Mouse (Mus musculus) spleen, postnatal 10 days (tissue): ENCODE measurements at regions not wholly inside any gene's neighbourhood (a gene's known extent, or its start where the extent isn't known, plus 50 kb on each side); places are given as distances from the start of the nearest gene placed in this dataset.

Source experiments
- DNase-seq, 2 experiments: peaks; one replicate each; pipeline ENCODE4 v3.0.0; 2021 to 2022; ENCODE audit warnings: low spot score in 2 of 2

- DNase-seq: no peak
These were observed 194.8 kb upstream of the Rack1 start for GRCm38 (mm10) chr11:48605223-48605824.

- no peak for DNase-seq
These were observed 199.0 kb upstream of the Rack1 start for GRCm38 (mm10) chr11:48601096-48601495.

GRCm38 (mm10) chr11:48599573-48600127, 200.5 kb upstream of the Rack1 start:
- no peak for DNase-seq

DNA sequence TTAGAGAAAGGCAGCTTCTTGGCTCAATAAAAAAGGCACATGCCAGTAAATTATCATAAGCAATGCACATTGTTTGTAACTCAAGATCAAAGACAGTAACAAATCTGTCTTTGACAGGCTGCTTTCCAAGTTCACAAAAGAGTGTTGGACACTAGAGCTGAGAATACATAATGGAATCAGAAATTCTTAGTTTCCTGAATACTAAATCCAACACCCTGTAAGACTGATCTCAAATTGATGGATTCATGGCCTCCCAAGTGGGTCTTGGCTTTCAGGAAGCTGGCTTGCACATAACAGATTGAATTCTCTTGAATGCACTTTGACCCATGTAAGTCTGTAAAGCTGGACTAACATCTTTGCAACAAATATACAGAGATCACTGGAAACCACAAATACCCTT, 201.1 kb upstream of the Rack1 start:
- no peak for DNase-seq

DNA sequence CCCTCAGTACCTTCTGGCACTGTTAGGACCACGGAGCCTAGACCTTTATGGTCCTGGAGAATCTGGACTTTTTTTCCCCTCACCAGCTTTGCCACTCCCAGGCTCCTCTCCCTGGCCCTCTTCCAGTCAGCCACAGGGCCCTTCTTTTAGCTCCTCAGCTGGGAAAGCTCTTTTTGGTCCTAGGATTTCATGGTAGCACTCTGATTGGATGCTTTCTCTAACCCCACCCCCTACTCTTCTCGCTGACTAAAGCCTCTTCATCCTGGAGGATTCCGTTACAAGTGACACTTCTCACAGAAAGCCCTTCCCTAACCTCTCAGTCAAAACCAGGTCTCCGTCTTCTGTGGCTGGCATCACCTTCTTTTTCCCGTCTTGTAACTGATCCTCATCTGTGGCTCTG, 205.7 kb upstream of the Rack1 start:
- DNase-seq: no peak

DNA sequence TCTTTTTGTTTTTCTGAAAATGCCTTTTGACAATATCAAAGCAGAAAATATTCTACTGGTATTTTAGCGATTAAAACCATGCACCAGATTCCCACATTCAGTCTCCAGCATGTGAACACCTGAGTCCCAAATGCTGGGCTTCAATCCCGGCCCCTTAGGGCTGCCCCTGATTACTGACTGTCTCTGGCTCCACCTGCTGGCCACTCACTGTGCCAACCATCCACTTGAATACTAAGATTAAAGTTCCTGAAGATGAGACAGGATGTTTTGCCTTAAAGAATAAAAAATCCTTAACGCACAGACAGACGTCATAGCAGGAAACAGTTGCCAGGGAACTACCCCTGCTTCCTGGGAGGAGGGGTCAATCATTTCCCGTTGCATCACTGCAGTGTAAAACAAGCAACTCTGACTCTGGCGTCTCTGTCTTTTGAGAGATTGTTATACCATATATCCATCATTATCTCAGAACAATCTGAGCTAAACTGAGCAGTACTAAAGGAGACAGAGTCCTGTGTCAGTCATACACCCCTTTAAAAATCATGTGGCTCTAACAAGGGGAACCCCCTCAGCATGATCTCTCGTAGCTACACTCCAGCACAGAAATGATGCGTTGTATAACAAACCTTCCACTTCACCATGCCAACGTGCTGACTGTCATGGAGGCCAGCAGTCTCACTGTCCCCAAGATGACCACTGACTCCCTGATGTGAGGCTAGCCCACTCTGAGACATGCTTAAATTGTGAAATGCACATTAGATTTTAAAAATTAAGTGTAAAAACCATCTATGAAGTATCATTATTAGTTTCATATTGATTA, 211.1 kb upstream of the Rack1 start:
- DNase-seq: peak in 1 of 2 experiments; percentile 42

- no peak for DNase-seq
These were observed 231.4 kb upstream of the Rack1 start for GRCm38 (mm10) chr11:48568769-48569168.

- no peak for DNase-seq
These were observed 232.3 kb upstream of the Rack1 start for GRCm38 (mm10) chr11:48567583-48568562.

- no peak for DNase-seq
These were observed 242.1 kb upstream of the Rack1 start for GRCm38 (mm10) chr11:48558053-48558452.

- DNase-seq: no peak
These were observed 248.1 kb upstream of the Rack1 start for GRCm38 (mm10) chr11:48552006-48552405.

DNA sequence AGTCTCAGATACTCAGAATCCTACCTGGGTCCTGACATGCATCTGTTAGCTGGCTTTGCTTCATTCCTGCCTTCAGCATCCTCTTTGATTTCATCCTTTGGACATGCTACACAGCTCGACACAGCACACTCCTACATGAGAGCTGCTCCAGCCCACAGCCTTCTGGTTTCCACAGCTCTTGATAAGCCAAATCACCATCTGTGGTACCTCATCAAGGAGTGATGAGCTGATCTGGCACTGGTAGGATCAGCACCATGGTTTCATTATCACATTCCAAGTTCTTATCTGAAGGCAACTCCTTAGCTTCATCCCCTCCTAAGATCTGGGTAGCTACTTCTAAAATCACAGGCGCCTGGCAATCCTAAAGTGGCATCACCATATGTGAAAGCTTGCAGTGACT, 248.9 kb upstream of the Rack1 start:
- DNase-seq: no peak

- no peak for DNase-seq
These were observed 273.8 kb upstream of the Rack1 start for GRCm38 (mm10) chr11:48526316-48526715.

GRCm38 (mm10) chr11:48525517-48525916, 274.6 kb upstream of the Rack1 start:
- DNase-seq: no peak

GRCm38 (mm10) chr11:48506886-48507285, 293.2 kb upstream of the Rack1 start:
- no peak for DNase-seq

DNA sequence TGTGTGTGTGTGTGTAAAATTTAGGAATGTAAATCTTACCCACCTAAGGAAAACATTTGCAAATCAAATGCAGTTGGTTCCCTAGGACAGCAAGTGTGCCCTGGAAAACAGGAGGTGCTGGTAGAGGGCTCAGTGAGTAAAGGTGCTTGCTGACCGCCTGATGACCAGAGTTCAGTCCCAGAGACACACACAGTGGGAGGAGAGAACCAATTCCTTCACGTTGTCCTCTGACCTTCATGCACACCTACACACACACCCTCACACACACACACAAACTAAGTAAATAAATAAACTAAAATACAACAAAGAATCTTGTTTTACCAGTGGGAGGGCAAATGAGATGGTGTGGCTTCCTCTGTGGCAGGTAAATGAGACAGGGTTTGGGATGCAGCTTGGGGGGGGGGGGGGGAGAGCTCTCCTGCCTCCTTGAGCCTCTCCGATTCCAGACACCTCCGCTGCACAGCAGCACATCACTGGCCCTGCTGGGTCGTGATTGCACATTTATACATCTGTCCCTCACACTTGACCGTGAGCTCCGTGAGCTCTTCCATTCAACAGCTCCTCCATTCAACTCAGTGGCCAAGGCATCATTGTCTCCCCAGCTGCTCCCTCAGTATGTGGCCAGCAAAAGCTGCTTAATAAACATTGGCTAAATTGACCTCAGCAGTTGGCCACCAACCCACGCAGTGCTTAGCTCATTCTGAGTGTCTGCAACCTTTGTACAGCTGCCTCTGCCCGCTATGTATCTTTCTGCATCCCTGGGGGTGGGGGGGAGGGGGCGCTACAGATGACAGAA, 297.9 kb upstream of the Rack1 start:
- no peak for DNase-seq

DNA sequence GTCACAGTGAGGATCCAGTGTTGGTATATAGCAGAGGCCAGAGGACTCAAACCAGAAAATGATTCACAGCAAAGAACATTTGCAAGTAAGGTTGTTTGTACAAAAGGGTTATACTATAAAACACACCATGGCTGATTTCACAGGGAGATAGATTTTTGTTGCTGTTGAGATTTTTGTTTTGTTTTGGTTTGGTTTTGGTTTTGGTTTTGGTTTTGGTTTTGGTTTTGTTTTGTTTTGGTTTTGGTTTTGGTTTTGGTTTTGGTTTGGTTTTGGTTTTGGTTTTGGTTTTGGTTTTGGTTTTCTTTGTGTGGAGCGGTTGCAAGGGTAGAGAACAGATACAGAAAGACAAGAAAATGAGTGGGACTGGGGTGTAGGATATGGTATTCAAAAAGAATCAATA, 301.1 kb upstream of the Rack1 start:
- DNase-seq: no peak

- no peak for DNase-seq
These were observed 311.8 kb upstream of the Rack1 start for GRCm38 (mm10) chr11:48488308-48488707.

DNA sequence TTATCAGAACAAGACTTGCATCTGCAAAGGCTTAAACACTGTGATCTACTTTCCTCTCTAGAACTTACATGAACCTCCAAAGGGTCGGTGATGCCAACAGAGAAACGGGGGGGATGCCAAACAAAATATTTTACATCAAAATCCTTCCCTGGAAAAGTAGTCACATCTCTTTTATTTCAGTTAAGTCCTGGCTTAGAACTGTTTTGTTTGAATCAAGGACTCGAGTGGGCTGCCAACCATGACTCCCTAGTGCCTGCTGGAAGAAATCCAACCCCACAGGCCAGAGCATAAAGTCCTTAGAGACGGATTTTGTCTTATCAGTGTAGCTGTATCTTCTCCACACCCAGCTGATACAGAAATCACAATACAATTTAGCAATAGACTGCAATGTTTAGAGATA, 336.1 kb upstream of the Rack1 start:
- no peak for DNase-seq

- DNase-seq: no peak
These were observed 350.2 kb upstream of the Rack1 start for GRCm38 (mm10) chr11:48449883-48450282.

- no peak for DNase-seq
These were observed 357.4 kb upstream of the Rack1 start for GRCm38 (mm10) chr11:48442534-48443254.
